ENCODE assay signal across 8 mouse cellular contexts in the genomic region with DNA sequence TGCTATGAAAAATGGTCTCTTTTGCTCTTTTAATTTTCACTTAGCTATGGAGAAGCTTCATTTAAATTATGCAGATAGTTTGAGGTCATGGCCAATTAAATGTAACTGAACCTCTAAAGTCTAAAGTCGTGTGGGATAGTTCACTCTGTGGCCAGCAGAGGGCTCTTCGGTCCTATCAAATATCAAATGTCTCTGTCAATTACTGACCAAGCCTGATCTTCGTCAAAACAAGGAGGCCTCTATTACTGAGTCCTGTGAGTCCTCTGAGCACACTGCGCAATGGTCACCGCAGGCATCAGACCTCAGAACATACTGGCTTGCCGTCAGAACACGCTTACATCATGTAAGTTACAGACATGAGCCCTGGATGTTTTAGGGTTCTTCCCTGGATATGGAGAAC. TPM values are rescaled to one million over a fixed set of nuclear protein-coding genes. Genes with fewer than 3 reads are reported as not detected.
DNase-seq lines count a peak whose midpoint lies in the region; ATAC-seq lines count a peak whose summit lies in the region.

No protein-coding gene starts in this region.

- H3K4me2 ChIP-seq in embryonic facial prominence, embryonic 11.5 days (ENCODE audit: low read depth, low read length) = no peak overlapping the region

- no peak overlapping the region for H3K4me3 ChIP-seq in embryonic facial prominence, embryonic 11.5 days (ENCODE audit: low read depth, low read length)

- no peaks in the 10 kb centered on the region for H3K36me3 ChIP-seq in embryonic facial prominence, embryonic 11.5 days (replicated peaks; ENCODE audit: control insufficient read depth, insufficient read depth, low read depth, low read length)

- no peak overlapping the region for H3K9ac ChIP-seq in embryonic facial prominence, embryonic 11.5 days (replicated peaks; ENCODE audit: low read length)

- no peaks in the 10 kb centered on the region for H3K4me1 ChIP-seq in embryonic facial prominence, embryonic 11.5 days (ENCODE audit: control insufficient read depth, insufficient read depth, low read length)

- no peak for ATAC-seq in embryonic facial prominence, embryonic 11.5 days (replicated peaks; ENCODE audit: insufficient number of reproducible peaks, low FRiP score, low TSS enrichment, low read depth)

- DNase-seq in gastrocnemius, adult 18-20 months (ENCODE audit: low spot score) = peak; percentile 56
- DNase-seq in gastrocnemius, postnatal 25 days = no peak
- peak; percentile 57 for DNase-seq in adrenal gland, postnatal 14 days
- DNase-seq in embryonic facial prominence, embryonic 11.5 days (ENCODE audit: low spot score) = peak; percentile 88
- DNase-seq in heart, postnatal 4 days = peak; percentile 70
- DNase-seq in layer of hippocampus, adult 9-10 months (ENCODE audit: low spot score) = peak; percentile 55
- DNase-seq in lung, postnatal 14 days = peak; percentile 69
- peak; percentile 66 to 76 for DNase-seq in right cerebral cortex, postnatal 10 days (ENCODE audit: low spot score in 2 of 2)

- H3K27ac ChIP-seq in embryonic facial prominence, embryonic 11.5 days (replicated peaks; ENCODE audit: low read depth, low read length) = no peak overlapping the region

- 16% methylated on average over 7 of the region's 7 CpGs for WGBS in embryonic facial prominence, embryonic 11.5 days

- no peaks in the 10 kb centered on the region for H3K9me3 ChIP-seq in embryonic facial prominence, embryonic 11.5 days (replicated peaks; ENCODE audit: control insufficient read depth, low read length)

- no peaks in the 10 kb centered on the region for H3K27me3 ChIP-seq in embryonic facial prominence, embryonic 11.5 days (ENCODE audit: control insufficient read depth, insufficient read depth, low read length)

RNA-seq across cellular contexts. Expression of a gene that starts 46.1 kb away (rescaled TPM):
- total RNA-seq in gastrocnemius, adult 18-20 months (2021) = 10 to 100 TPM; 30.5 to 36.9 TPM
- 10 to 100 TPM; 19.9 to 22.6 TPM for total RNA-seq in gastrocnemius, postnatal 25 days (2021)
- not detected in 2 replicates for total RNA-seq in adrenal gland, postnatal 14 days (2021)
- not detected in 2 replicates for polyA plus RNA-seq in embryonic facial prominence, embryonic 11.5 days (2014; fragmentation: Nextera tagmentation; extraction: Ambion mirVana)
- 1 to 10 TPM; 5.1 to 6.0 TPM for total RNA-seq in heart, postnatal 4 days (2021)
